Mouse (Mus musculus): Measurements from ENCODE around the gene Tubgcp6. TPM values are rescaled to one million over a fixed set of nuclear protein-coding genes. Genes with fewer than 3 reads are reported as not detected.

Gene Tubgcp6
- total RNA-seq, 2 experiments from 2014 or later: 26.5 to 30.0 TPM

DNA sequence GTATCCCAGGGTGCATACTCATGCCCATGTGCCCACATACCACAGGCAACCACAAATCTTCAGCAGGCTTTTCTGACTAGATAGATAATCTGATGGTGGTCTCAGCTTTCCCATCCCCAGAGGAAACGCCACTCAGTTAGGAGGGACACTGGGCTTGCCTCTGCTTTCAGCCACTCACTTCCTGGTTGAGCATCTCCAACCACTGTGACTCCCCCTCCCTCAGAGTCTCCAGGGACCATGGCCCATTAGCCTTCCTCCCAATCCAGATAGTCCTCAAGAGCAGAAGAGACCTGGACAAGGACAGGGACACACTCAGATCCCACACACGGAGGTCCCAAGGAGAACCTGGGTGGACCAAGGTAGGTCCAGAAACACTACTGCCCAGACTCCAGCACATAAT is 20.2 kb upstream of the Tubgcp6 start:
- DNase-seq (ENCODE audit: low spot score in 2 of 2): no peak

GRCm38 (mm10) chr15:89141905-89142304 is 19.0 kb upstream of the Tubgcp6 start:
- no peak for DNase-seq (ENCODE audit: low spot score in 2 of 2)

DNA sequence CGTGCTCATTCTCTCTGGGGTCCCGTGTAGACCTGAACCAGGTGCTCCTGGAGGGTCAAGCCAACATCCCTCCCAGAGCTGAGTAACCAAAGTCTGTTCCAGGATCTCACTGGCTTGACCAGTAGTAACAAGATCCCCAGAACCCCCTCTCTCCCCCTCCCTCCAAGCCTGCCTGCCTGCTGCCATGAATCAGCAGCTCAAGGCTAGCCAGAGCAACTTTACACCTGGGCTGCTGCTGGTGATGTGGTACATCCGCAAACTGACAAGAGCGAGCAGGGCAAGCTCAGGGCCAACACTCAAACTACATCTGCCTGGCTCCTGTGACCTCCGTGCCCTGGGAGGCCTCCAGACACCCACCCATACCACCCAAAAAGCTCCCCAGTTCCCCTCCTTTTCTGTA is 18.5 kb upstream of the Tubgcp6 start:
- no peak for DNase-seq (ENCODE audit: low spot score in 2 of 2)

GRCm38 (mm10) chr15:89140659-89141252 is 17.8 kb upstream of the Tubgcp6 start, which contains the start of gene Mapk12:
Gene Mapk12 (minus strand): TSS chr15:89140703.
- no peak for DNase-seq (ENCODE audit: low spot score in 2 of 2)

- no peak for DNase-seq (ENCODE audit: low spot score in 2 of 2)
These were observed 17.2 kb upstream of the Tubgcp6 start for GRCm38 (mm10) chr15:89140048-89140658.

DNA sequence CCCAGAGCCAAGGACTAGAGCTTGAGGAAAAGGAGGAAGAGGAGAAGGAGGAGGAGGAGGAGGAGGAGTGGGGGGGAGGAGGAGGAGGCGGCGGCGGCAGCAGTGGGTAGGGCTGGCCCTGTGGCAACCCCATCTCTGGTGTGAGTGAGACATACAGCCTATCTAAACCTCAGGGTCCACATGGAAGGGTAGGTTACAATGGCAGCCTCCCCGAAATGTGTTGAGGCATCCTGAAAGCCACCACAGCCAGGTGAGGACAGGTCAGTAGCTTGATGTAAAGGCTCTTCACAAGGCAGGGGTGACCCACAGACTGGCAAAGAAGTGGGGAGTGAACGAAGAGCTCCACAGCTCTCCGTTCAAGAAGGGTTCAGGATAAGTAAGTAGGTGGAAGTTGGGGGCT is 15.6 kb upstream of the Tubgcp6 start:
- no peak for DNase-seq (ENCODE audit: low spot score in 2 of 2)

DNA sequence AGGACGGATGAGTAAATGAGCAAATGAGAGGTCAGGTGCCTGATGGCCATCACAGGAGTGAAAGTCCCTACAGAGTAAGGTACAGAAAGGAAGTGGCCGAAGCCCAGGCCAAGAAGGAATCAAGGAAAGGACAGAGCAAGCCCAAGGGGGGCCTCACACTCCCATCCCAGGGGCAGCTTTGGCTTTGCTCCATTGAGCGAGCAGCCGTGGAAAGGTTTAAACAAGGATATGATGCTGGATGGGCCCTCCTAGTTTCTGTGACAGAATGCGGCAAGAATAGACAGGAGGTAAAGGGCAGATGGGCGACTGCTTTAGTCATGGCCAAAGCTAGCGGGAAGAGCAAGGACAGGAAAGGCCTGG is 15.1 kb upstream of the Tubgcp6 start:
- no peak for DNase-seq (ENCODE audit: low spot score in 2 of 2)

DNA sequence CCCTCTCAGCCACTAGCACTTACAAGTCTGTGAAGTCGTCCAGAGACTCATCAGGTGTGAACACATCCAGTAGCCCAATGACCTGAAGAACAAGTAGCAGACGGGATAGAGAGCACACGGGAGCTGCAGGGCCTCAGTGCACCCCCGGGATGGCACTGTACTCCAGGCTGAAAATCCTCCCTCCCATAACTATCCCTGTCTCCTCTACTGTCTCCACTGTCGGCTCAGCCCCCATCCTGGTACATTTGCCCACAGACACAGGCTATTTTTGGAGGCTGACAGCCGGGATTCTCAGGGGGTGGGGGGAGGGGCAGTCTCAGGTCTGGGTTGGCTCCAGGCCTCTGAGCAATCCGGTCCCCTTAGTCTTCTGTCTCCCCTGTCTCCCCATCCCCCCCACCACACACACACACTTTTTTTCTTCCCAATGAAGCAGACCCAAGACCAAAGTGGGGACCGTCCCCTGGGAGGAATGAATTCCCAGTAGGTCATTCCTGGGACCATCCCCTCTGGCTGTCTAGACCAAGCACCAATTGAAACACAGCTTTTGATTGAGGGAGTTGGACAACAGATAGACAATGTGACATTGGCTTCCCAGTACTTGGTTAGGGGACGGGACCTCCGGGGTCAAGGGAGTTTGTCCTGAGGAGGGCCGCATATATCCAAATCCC is 14.6 kb upstream of the Tubgcp6 start:
- no peak for DNase-seq (ENCODE audit: low spot score in 2 of 2)

DNA sequence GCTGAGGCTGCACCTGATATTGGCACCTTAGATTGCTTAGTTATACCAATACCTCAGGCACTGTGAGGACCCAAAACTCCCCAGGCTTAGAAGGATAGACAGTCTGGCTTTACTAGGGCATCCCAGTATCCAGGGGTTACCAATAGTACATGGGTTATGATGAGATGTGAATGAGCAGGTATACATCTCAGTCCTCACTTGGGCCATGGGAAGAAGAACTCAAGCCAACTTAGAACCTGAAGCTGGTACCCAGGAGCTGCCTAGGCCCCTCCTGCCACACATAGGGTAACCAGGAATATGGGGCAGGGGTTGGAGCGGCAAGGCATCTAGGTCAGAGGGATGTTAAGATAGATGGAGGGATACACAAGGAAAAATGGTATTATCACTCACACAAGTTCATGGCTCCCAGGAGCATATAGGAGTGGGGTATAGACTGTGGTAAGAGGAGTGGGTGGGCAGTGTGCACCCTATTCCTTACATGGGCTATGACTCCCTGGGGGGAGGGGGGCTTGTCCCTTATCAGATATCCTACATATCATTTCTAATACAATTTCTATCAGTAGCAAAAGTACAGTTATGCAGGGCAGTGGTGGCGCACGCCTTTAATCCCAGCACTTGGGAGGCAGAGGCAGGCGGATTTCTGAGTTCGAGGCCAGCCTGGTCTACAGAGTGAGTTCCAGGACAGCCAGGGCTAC is 13.7 kb upstream of the Tubgcp6 start:
- no peak for DNase-seq (ENCODE audit: low spot score in 2 of 2)

DNA sequence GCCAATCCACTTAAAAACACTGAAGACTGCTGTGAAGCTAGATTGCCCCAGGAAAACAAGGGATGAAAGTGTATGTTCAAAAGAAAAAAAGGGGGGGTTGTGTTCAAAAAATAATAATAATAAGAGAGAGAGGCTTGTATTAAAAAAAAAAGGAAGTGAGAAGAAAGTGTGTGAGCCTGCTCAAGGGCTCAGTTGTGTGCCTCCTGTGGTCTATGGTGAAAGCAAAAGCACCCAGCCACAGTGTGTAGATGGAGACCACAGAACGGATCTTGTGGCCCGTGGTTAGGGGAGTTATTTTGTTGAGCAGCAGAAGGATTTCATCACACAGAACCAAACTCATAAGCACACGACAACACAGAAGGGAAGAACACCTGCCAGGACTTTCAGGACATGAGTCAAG is 8.4 kb upstream of the Tubgcp6 start:
- no peak for DNase-seq (ENCODE audit: low spot score in 2 of 2)

GRCm38 (mm10) chr15:89130245-89130644 is 7.3 kb upstream of the Tubgcp6 start:
- DNase-seq (ENCODE audit: low spot score in 2 of 2): no peak

GRCm38 (mm10) chr15:89128382-89129350 is 5.8 kb upstream of the Tubgcp6 start, which contains the start of gene Hdac10:
Gene Hdac10 (minus strand): TSS chr15:89128700.
- peak; percentile 83 to 86 for DNase-seq (ENCODE audit: low spot score in 2 of 2)

DNA sequence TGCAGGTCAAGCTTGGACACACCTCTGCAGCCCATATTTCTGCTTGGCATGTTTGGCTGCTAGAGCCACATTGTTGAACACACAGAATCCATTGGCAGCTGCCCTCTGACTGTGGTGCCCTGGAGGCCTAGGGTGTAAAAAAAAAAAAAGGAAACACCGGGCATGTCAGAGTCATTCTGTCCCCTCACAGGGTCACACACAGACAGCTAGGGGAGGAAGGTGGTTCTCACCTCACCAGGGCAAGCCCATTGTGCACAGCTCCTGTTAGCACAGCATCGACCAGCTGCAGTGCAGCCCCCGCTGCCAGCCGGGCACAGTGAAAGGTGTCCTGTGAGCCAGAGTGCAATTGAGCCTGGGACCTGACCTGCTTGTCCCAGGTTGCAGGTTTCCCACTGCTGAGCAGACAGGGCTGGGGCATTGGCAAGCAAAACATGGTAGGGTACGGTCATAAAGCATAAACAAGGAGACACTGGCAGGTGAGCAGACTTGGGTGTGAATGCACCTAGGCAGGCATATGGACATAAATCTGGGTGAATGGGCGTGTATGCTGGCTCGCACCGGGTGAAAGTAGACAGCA is 4.5 kb upstream of the Tubgcp6 start:
- no peak for DNase-seq (ENCODE audit: low spot score in 2 of 2)

DNA sequence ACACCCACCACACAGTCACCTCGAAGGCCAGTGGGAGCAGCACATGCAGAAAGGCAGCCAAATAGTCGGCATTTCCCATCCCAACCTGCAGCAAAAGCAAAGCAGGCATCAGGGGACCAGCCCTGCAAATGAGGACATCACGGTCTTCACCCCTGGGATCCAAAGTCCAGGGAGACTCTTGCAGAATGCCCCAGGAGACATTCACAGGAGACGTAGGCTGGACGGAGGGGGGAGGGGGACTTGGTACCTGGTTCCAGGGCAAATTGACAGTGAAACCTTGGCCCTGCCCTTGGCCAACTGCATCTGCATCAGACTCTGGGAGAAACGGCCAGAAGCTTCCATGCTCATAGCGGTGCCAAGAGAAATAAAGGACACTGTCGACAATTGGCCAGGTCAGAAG is 3.7 kb upstream of the Tubgcp6 start:
- no peak for DNase-seq (ENCODE audit: low spot score in 2 of 2)

DNA sequence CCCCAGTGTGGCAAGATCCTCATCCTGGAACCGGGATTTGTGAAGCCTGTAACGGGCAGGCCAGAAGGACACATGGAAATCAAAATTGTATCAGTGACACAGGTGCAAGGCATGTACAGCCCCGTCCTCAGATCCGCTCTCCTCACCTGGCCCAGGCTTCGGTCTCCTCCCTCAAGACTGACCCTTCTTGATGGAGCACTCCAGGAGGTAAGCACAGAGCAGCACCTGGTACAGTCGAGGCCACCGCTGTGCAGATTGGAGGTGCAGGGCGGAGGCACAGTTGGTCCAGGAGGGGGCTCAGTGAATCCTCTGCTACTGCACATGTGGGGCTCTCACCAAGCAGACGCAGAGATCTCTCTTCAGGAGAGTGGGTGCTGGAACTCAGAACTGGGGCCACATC is 2.4 kb upstream of the Tubgcp6 start:
- DNase-seq (ENCODE audit: low spot score in 2 of 2): no peak

DNA sequence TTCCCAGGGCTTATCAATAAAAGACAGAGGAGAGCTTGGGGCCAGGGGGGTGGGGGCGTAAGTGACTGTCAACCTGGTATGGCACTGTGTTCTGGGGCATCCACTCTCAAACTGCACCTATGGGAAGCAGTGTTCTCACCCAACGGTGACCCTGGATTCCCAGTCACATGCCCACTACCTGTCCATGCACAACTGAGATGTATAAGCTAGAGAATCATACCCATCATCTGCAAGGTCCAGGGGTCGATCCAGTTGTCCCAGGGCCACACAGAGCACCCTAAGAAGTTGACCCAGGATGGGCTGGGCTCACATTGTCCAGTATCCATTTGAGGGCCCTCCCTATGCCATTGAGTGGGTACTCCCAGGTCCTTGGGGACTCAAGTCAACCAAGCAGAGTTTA is 1.4 kb upstream of the Tubgcp6 start:
- no peak for DNase-seq (ENCODE audit: low spot score in 2 of 2)

DNA sequence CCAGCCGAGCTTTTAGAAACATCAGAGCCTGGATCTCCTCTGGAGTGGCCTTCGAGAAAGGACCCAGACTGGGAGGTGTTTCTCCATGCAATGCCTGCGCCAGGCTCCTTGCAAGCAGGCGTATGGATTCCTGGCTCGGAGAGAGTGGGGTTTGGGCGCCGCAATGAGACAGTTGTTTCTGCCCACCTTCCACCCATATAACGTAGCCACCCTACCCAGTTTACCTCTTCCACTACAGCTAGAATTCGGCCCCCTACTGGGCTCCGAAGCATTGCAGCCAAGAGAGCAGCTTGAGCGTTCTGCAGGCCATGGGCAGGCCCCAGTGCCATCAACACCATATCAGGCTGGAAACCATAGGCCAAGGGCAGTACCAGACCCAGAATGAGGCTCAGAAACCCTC is 683 bp upstream of the Tubgcp6 start:
- DNase-seq (ENCODE audit: low spot score in 2 of 2): peak; percentile 59 to 66

DNA sequence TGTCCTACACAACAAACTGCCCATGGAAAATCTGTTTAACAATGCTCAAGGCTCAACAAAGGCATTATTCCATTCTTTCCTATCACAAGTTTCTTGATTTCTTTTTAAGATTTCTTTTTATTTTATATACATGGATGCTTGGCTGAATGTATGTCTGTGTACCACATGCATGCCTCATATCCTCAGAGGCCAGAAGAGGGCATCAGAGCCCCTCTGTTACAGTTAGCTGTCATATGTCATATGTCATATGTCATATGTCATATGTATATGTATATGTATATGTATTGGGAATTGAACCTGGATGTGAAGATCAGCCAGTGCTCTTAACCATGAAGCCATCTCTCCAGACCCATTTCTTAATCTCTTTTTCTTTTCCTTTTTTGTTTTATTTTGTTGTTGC is 4.9 kb downstream of the Tubgcp6 start:
- no peak for DNase-seq (ENCODE audit: low spot score in 2 of 2)

- DNase-seq (ENCODE audit: low spot score in 2 of 2): peak in 1 of 2 experiments; percentile 7
These were observed 12.8 kb downstream of the Tubgcp6 start for GRCm38 (mm10) chr15:89110147-89110546.

GRCm38 (mm10) chr15:89106976-89107375 is 15.9 kb downstream of the Tubgcp6 start:
- no peak for DNase-seq (ENCODE audit: low spot score in 2 of 2)

- DNase-seq (ENCODE audit: low spot score in 2 of 2): peak in 1 of 2 experiments; percentile 14
These were observed 16.8 kb downstream of the Tubgcp6 start for GRCm38 (mm10) chr15:89106073-89106472.

All from layer of hippocampus, postnatal 10 days (tissue).